ENCODE assay signal across 17 mouse cellular contexts in the genomic region with DNA sequence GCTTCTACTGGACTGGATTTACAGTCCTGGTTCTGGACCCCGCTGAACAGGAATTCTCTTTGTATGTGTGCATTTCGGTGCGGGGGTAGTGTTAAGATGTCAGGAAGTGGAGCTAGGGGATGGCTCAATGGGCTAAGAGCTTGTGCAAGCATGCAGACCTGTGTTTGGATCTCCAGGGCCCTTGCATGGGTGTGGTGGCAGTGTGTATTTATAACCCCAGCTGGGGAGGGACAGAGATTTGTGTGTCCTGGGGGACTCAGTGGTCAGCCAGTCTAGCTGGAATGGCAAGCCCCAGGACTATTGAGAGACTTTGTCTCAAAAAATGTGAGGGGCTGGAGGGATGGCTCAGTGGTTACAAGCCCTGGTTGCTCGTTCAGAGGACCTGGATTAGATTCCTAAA.
DNase-seq lines count a peak whose midpoint lies in the region; ATAC-seq lines count a peak whose summit lies in the region.
"Had no signal": no experiment of that assay in that cellular context is flagged by ENCODE, and none has a peak within 500 bp of the region (broad histone marks: within the 10 kb centered on the region; RNA-seq: fewer than 3 reads in every experiment).

No protein-coding gene starts in this region.

- no peaks in the 10 kb centered on the region for H3K27me3 ChIP-seq in midbrain, embryonic 10.5 days (ENCODE audit: low read depth, poor library complexity, severe bottlenecking)
- no peaks in the 10 kb centered on the region for H3K27me3 ChIP-seq in midbrain, embryonic 14.5 days (ENCODE audit: control insufficient read depth, insufficient read depth, low read length)
- H3K27me3 ChIP-seq in limb, embryonic 10.5 days (ENCODE audit: low read depth, poor library complexity, severe bottlenecking): no peaks in the 10 kb centered on the region
- H3K27me3 ChIP-seq: forebrain, embryonic 15.5 days; heart, embryonic 12.5 days had no signal

- H3K9ac ChIP-seq in midbrain, embryonic 14.5 days (replicated peaks; ENCODE audit: low read length): no peak overlapping the region
- H3K9ac ChIP-seq: forebrain, embryonic 15.5 days; heart, embryonic 12.5 days; hindbrain, embryonic 14.5 days had no signal

- no peak overlapping the region for H3K4me2 ChIP-seq in midbrain, embryonic 14.5 days (ENCODE audit: low read length)
- H3K4me2 ChIP-seq: forebrain, embryonic 15.5 days; heart, embryonic 12.5 days; hindbrain, embryonic 14.5 days had no signal

- H3K4me1 ChIP-seq in midbrain, embryonic 10.5 days: peaks cover 8% of the 10 kb centered on the region
- no peaks in the 10 kb centered on the region for H3K4me1 ChIP-seq in midbrain, embryonic 14.5 days (ENCODE audit: control insufficient read depth, insufficient read depth, low read length)
- H3K4me1 ChIP-seq in limb, embryonic 10.5 days: peaks cover 11% of the 10 kb centered on the region

- no peak for DNase-seq in midbrain, embryonic 10.5 days (ENCODE audit: low spot score)
- DNase-seq in midbrain, embryonic 14.5 days: no peak
- DNase-seq in limb, embryonic 10.5 days (ENCODE audit: low spot score): no peak
- no peak for DNase-seq in cerebellum, postnatal 36 days
- no peak for DNase-seq in MN1 (ENCODE audit: low spot score)
- no peak for DNase-seq in frontal cortex, postnatal 10 days (ENCODE audit: low spot score in 2 of 2)
- DNase-seq: adrenal gland, adult 8-10 months; adrenal gland, postnatal 36 days; cerebellum, adult 2 months; cerebellum, postnatal 10 days; embryo, embryonic 11 days; gastrocnemius, postnatal 14 days had no signal

- ATAC-seq in midbrain, embryonic 14.5 days (ENCODE audit: low FRiP score, low TSS enrichment): no peak
- peak; percentile 63 for ATAC-seq in megakaryocyte, adult 5-6 weeks (ENCODE audit: poor library complexity, severe bottlenecking)
- ATAC-seq: forebrain, embryonic 15.5 days had no signal

- no peak overlapping the region for H3K4me3 ChIP-seq in midbrain, embryonic 10.5 days
- H3K4me3 ChIP-seq in midbrain, embryonic 14.5 days (replicated peaks; ENCODE audit: low read depth, low read length): no peak overlapping the region
- H3K4me3 ChIP-seq in limb, embryonic 10.5 days: no peak overlapping the region
- H3K4me3 ChIP-seq: forebrain, embryonic 15.5 days; heart, embryonic 12.5 days; hindbrain, embryonic 10.5 days had no signal

- H3K36me3 ChIP-seq in midbrain, embryonic 10.5 days: no peaks in the 10 kb centered on the region
- no peaks in the 10 kb centered on the region for H3K36me3 ChIP-seq in midbrain, embryonic 14.5 days (ENCODE audit: control insufficient read depth, insufficient read depth, low read length)
- no peaks in the 10 kb centered on the region for H3K36me3 ChIP-seq in limb, embryonic 10.5 days
- H3K36me3 ChIP-seq: forebrain, embryonic 15.5 days; heart, embryonic 12.5 days; hindbrain, embryonic 10.5 days had no signal

- 78% methylated on average over 4 of the region's 4 CpGs for WGBS in midbrain, embryonic 10.5 days
- WGBS in midbrain, embryonic 14.5 days: 78% methylated on average over 4 of the region's 4 CpGs
- 85% methylated on average over 4 of the region's 4 CpGs for WGBS in limb, embryonic 10.5 days

- no peaks in the 10 kb centered on the region; the same call in 1 of the 2 replicates for H3K9me3 ChIP-seq in midbrain, embryonic 10.5 days (replicated peaks)
- H3K9me3 ChIP-seq in midbrain, embryonic 14.5 days (ENCODE audit: control insufficient read depth, low read length): no peaks in the 10 kb centered on the region
- H3K9me3 ChIP-seq in limb, embryonic 10.5 days (replicated peaks): no peaks in the 10 kb centered on the region
- H3K9me3 ChIP-seq: forebrain, embryonic 15.5 days; heart, embryonic 12.5 days; hindbrain, embryonic 10.5 days had no signal

- H3K27ac ChIP-seq in midbrain, embryonic 10.5 days (replicated peaks): 0 out of 2 replicates have a peak overlapping the region, but pooled peaks have one; percentile 17
- H3K27ac ChIP-seq in midbrain, embryonic 14.5 days (replicated peaks; ENCODE audit: low read depth, low read length): no peak overlapping the region
- peak overlapping the region; percentile 53; the same call in 1 of the 2 replicates for H3K27ac ChIP-seq in limb, embryonic 10.5 days
- H3K27ac ChIP-seq: forebrain, embryonic 15.5 days; hindbrain, embryonic 10.5 days; hindbrain, embryonic 14.5 days had no signal
